Mouse (Mus musculus) brain, embryonic 18.5 days (tissue): ENCODE results near the gene Arhgap31.

Experiments used
- DNase-seq: peaks from one replicate; pipeline ENCODE4 v3.0.0-alpha.2; 2012; ENCODE audit warnings: low read depth, low spot score

The Arhgap31 gene

DNA sequence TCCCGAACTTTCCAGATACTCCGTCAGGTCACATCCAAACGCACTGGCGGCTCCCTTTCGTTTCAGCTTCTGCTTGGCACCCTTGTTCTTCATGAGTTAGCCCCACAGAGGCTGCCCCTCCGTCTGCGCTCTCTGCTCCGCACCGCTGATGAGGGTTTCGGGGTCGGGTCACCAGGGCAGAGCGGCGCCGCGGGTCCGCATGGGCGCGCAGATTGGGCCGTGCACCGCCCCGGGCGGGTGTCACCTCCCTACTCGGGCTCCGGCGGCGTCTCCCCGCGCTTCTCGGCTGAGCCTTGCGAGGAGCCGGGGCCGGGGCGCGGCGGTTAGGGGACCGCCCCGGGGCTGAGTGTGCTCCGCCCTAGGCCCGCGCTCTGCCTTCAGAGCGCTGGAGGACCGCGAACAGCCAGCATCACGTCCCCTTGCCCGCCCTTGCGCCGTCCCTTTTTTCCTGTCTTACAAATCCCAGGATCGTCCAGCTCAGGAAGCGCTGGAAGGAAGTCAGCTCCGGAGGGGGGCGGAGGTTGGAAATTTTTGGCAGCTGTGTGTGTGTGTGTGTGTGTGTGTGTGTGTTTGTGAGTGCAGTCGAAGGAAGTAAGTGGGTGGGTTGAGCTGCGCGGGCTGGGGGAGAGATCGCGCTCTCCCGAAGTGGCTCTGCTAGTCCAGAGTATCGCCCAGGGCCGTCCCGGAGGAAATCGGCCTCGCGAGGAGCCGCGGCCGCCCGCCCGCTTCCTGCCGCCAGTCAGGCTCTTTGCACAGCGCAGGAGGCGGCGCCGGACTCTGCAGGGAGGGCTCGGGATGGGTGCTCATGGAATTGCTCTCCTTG lies at the start of gene Arhgap31:
Arhgap31 (minus strand) TSS at position 694 of the 823 bp plus-strand sequence.
- DNase-seq = no peak

DNA sequence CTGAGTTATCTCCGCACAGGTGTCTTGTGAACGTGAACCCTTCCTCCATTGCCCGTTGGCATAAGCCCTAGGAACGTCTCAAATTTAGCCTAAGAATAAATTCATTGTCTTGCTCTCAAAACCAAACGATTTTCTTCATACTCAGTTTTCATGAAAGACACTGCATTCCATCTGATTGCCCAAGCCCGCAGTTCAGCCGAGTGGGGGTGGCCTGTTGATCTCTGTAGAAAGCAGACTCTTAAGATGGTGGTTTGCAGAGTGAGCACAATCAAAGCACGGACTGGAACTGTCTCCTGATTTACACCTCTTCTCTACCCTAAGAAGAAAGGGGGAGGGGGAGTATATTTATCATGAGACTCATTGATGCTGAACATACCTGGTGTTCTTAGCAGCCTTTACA lies 49.3 kb upstream of the Arhgap31 start:
- DNase-seq = no peak

DNA sequence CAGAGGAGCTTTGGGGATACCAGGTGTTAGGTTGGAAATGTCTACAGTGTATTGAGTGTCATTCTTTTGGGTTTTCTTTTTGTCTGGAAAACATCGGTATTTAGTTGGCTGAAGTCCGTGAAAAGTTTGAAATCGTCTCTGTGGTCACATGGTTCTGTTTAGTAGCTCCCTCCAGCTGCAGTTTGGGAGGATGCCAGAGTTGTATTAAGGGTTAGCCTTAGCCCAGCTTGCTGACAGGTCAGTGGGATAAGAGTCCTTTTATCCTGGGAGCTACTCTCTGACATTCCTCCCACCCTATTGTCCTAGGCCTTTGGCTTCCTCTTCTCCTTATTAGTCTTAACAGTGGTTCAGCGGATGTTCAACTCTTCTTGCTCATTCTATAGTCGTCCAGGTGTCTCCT lies 48.9 kb upstream of the Arhgap31 start:
- no peak for DNase-seq

DNA sequence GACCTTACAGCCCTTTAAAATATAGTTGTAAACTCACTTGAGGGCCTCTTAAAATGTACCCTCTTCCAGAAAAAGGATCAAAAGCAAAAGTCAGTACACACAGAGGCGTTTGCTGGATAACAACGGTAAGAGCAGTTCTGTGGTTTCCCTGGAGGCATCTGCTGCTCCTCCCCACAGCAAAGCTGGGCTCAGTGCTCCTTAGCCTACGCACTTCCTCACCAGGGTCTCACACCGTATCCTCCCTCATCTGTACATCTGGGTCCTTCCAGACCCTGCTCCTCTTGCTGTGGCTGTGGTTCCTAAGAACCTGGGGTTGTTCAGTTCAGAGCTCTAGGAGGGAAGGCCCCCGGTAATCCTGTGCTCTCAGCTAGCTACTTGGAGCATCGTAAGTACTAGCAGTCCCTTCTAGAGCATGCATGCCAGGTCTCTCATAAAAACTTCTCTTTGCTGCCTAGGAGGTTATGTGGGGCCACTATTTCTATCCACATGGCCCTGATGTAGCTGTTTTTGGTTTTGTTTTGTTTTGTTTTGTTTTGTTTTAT lies 47.8 kb upstream of the Arhgap31 start:
- no peak for DNase-seq

DNA sequence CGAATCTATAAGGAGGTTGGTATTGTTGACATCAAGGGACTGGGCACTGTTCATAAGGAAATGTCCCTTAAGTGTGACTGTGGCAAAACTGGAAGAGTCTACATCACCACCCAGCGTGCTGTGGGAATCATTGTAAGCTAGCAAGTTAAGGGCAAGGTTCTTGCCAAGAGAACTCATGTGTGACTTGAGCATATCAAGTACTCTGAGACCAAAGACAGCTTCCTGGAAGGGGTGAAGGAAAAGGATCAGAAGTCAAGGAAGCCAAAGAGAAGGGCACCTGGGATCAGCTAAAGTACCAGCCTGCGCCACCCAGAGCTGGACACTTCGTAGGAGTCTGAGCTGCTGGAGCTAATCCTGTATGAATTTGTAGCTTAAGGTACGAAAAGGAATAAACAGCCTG lies 47.2 kb upstream of the Arhgap31 start:
- no peak for DNase-seq

DNA sequence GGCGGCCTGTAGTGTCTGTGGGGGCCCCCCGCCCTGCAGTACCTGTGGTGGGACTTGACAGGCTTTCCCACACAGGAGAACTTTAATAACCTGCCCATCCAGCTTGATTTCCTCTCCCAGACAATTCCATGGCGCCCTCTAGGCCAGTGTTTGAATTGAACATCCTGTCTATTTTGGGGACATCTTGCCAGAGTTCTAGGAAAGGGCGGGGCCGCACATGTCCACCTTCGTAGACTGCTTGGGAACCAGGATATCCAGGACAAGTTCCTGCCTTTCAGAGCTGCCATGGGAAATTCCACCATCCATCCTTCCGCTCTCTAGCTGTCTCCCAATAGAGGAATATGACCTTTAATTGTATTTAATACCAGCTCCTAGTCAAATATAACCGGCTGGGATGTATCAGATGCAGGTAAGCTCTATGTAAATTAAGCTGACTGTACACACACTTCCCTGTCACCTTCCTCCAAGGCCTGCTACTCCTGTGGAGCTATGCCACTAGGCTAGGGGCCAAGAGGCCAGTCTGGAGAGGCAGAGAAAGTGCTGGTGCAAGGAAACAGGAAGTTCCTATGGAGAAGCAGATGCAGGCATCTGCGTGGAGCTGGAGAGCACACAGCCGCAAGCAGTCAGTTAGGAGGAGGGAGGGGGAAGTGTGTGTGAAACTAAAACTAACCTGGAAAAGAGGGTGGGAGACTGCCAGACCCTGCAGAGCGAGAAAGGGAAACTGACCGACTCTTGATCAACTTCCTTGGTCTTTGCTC lies 45.2 kb upstream of the Arhgap31 start:
- no peak for DNase-seq

DNA sequence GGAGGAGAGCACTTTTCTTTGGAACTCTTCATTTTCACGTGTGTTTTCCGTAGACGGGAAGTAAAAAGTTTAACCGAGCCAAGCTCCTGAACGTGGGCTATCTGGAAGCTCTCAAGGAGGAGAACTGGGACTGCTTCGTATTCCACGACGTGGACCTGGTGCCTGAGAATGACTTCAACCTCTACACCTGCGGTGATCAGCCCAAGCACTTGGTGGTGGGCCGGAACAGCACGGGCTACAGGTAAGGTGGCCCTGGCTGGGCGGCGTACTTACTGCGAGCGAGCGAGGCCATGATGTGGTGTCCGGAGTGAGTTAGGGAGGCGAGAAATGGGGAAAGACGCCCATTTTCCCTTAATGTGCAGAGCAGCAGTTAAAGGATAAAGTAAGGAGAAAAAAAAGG lies 44.6 kb upstream of the Arhgap31 start:
- DNase-seq = no peak

DNA sequence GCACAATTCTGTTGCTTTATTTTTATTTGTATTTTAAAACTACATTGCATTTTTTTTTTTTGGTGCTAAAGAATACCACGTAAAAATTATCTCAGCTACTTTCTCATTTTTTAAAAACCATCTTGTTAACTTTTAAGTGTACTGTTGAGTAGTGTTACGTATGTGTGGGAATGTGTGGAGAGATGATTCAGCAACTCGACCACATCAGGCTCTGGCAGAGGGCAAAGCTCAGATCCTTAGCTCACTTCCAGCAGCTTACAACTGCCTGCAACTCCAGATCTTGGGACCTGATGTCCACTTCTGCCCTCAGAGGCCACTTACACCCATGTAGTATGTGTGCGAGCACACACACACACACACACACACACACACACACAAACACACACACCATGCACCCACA lies 43.5 kb upstream of the Arhgap31 start:
- no peak for DNase-seq

DNA sequence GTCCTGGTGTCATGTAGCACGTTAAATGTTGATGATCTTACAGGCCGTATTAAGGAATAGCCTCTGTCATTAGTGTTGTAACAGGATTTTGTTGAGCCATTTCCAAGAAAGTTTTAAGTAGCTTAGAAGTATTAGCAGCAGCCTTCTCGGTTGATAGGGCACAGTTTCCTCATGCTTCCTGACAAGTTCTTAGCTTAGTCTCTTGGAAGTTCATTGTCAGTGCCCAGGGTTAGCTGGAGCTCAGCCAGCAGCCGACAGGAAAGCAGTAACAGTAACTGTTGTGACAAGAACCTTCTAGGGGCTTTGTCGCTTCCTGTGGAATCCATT lies 43.1 kb upstream of the Arhgap31 start:
- no peak for DNase-seq

DNA sequence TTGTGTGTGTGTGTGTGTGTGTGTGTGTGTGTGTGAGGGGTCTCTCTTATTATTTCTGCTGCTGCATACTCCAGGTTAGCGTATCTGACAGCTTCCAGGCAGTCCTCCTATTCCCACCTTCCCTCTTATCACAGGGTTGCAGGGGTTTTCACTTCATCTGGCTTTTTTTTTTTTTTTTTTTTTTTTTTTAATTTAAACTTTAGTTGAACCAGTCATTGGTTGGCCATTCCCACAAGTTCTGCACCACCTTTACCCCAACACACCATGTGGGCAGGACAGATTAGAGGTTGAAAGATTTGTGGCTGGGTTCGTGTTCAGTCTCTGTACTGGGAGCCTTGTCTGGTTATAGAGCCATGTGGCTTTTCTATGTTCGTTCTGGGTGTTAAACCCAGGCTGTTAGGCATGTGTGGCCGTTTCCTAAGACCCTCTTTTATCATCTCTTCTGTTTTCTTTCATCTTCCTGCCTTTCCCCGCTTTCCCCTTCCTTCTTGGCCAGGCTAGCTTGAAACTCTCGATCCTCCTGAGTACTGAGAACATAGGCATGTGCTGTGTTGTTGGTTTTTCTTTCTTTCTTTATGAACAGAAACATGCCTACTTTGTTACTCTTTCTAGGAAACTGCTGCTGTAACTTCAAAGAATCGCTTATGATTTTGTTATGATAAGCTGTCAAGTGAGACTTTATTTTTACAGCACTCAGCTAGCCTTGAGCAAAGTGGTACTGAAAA lies 42.5 kb upstream of the Arhgap31 start:
- no peak for DNase-seq

DNA sequence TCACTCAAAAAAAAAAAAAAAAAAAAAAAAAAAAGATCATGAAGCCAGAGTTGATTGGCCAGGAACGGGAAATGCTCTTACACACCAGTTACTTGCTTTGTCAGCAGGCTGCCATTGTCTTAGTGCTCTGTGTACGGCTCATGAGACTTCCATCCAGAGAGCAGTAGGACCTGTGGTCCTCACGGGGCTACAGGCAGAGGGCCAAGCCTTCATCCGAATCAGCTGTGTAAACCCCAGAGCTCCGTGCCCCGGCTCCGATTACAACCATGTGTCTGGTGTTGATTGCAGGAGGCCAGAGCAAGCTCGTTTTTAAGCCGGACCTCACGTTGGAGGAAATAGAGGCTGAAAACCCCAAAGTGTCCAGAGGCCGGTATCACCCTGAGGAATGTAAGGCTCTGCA lies 40.6 kb upstream of the Arhgap31 start:
- no peak for DNase-seq

DNA sequence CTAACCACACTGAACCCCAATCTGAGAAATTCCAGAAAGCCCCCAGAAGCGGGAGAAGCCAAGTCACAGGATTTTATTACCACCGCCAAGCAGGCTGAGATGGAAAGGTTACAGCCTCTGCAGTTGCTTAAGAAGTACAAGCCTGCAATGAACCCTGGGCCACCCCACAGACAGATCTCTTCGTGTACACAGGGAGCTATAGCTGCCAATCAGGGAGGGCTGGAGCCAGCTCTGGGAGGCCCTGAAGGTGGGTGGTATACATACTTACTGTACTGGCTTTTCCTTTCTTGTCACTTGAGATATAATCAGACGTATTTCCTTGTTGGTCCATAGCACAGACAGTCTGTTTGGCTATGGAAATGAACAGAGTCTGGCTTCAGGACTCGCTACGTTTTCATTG lies 37.7 kb upstream of the Arhgap31 start:
- no peak for DNase-seq

DNA sequence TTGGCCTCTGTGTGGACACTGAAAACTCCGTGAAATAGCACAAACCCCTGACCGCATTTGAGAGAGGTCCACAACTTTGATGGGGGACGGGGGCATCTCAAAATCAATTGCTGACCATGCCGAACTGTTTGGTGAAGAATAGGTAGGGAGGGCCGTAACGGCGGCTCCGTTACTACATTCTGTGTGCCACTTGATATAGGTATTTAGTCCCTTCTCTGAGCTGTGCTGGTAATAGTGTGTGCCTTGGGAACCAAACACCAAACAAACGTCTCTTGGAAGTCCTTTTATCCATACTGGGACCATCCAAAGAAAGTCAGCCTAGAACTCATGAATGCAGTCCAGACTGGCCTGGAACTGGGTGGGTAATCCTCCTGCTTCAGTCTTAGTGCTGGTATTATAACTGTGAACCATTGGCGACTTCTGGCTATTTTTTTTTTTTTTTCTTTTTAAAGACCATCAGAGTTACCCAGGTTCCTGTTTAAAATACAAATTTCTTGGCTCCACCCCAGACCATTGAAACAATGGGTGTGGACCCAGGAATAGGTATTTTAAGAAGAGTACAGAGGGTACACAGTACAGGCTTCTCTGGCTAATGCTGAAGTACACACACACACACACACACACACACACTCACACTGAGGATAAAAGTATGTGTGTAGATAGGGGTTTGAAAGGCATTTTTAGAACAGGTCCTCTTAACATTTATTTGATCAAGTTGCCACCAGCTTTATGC lies 31.0 kb upstream of the Arhgap31 start:
- no peak for DNase-seq

DNA sequence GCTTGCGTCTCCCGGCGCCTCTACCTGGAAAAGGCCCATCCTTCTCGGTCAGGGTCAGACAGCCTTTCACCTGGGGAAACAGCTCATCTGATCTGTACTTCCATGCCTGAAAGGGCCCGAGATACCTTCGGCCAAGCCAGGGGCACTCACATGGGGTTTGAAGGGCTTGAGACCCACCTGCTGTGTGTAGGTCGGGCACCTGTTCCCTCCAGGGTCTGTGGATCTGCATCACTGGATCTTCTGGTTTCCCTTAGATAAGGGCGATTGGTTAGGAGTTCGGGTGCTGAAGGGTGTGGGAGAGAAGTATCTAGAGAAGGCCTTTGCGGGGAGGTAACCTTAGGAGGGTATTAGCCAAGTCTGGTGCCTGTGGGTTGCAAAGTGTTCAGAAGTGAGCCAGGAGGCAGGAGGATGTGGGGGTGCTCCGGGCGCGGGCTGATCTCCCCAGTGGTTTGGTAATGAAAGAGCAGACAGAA lies 29.6 kb upstream of the Arhgap31 start:
- DNase-seq = no peak

DNA sequence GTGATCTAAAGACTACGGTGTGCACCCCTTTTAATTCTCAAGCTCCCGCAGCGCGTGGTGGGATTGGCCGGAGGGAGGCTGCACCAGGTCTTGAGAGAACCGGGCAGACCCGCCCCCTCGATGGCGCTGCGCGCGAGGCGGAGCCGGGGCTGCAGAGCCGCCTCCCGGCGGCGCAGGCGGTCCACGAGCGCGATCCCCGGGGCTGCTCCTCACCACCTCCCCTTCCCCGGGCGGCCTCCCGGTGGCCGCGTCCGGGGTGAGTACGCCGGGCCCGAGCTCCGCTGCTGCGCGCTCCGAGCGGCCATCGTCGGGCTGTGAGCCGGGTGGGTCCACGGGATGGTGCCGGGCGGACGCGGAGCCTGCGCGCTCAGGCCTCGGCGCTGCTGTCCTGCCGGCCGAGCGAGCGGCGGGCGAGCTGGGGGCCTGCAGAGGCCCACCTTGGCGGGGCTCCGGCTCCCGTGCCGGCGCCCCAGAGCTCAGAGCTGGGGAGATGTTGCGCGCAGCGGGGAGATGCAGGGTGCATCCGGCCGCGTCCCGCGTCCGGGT lies 29.1 kb upstream of the Arhgap31 start, which contains the start of gene B4galt4:
B4galt4 (plus strand) TSS at position 152 of the 546 bp plus-strand sequence.
- DNase-seq = no peak

DNA sequence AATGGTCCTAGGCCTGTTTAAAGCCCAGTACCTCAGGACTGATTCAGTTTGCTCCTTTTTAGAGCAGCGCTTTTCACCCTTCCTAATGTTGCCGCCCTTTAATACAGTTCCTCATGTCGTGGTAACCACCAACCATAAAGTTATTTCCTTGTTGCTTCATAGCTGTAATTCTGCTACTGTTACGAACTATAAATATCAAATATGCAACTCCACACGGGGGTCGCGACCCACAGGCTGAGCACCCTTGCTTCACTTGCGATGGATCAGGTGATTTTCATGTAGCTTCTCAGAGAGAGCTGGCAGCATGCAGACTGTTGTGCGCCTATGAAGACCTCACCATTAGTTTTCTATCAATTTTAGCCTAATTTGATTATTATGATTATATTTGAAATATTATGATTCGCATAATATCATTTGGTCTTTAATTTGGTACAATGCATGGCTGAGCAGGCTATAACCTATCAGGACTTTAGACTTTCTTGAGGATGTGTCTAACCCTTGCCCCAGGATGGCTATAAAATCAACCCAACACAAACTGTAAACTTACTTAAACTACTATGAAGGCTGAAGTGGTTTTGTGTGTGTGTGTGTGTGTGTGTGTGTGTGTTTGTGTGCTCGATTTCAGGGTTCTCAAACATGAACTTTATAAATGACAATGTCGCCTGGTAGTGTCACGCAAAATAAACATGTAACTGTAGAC lies 28.3 kb upstream of the Arhgap31 start:
- DNase-seq = no peak

DNA sequence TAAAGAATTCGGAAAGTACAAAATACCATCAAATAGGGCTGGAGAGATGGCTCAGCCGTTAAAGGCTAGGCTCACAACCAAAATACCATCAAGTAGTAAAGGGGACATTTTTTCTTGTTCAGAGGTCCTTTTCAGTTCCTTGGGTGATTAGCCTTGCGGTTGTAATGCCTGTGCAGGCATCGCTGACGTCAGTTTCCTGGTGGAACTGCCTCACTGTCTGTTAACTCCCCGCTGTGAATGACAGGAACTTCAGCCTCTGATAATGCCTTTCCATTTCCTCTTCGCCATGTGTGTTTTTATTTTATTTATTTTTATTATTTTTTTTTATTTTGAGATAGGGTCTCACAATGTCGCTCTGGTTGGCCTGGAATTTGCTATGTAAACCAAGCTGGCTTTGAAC lies 17.8 kb upstream of the Arhgap31 start:
- no peak for DNase-seq

DNA sequence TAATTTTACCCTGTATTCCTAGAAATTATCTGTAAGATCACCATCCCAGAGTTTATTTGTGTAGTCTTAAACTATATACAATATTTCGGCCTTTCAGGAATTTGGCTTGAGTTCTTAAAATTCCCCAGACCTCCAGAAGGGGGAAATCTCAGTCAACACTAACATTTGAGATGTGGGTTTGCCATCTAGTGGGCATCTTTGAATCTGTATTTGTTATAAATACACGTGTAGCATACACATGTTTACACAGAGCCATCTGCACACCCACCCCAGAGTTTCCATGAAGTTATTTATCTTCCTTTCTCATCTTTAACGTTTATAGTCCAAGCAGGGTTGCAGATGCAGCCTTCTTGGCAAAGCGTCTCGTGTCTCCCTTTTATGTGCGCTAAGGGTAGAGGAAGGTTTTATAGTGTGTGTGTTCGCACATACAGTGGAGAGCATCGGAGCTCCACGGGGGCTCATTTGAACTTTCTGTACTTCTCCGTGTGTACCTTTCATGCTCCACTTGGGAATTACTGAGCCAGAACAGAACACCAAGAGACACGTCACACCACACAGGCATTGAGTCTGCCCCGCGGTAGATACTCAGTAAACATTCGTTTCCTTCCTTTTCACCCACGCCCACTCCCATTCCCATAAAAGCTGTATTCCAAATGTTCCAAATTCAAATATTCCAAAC lies 16.7 kb upstream of the Arhgap31 start:
- DNase-seq = no peak

DNA sequence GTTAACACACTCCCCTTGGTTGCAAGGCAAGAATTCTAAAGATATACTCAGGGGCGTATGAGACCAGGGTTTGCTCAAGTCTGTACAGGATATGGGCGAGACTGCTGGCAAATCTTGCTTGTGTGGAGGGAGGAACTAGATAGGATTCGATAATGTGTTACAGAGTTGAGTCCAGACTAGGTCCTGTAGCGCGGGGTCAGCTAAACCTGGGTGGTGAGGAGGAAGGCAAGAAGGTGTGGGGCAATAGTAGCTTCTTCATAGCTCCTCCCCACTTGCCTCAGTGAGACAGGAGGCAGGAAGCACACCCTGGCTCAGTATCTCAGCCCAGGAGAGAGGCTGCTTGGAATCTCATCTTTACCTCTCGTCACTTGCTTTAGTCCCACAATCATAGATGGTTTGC lies 16.1 kb upstream of the Arhgap31 start:
- DNase-seq = no peak

DNA sequence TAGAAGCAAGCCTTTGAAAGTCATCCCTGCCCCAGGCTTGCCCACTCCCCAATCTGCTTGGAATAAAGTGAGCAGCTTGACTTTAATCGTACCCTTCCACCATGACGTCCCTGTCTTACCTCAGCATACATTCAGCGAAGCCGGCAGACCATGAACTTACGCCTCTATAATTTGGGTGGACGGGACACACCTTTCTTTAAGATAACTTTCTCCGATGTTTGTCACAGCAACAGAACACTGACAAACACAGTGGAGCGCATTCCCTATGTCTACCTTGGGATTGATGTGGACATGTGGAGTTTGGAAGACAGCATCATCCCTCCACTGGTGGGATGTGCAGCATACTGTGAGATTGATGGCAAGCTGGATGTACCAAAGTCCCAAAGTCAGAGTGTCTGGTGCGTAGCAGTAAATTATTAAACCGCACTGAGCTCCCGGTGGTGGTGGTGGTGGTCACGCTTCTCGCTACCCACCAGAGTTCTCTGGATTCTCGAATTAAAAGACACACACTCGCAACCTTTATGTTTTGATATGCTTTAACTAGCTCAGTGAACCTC lies 15.6 kb upstream of the Arhgap31 start:
- no peak for DNase-seq
